Mouse (Mus musculus) limb, embryonic 14.5 days (tissue): Measurements from ENCODE around the gene Amph. TPM values are rescaled to one million over a fixed set of nuclear protein-coding genes. Genes with fewer than 3 reads are reported as not detected.

Experiments used
- ATAC-seq: fragments of 200-750 bp; cut with Nextera tagmentation; 2 replicates; pipeline ENCODE4 v1.8.0; 2017; ENCODE audit warnings: low read depth, moderate number of reproducible peaks, moderate TSS enrichment; ENCODE audit not compliant: low FRiP score
- DNase-seq: peaks from one replicate; pipeline ENCODE4 v3.0.0-alpha.2; 2015; ENCODE audit warnings: low spot score
- H3K27ac ChIP-seq: fragments of 300-500 bp; sonication (generic); replicated peaks from 2 replicates; pipeline ENCODE4 v1.5.1; 2014; ENCODE audit warnings: low read depth, mild to moderate bottlenecking, low read length, moderate library complexity, mixed read lengths
- H3K27me3 ChIP-seq: fragments of 300-500 bp; sonication (generic); 2 replicates; pipeline ENCODE4 v1.6.1; 2014; ENCODE audit warnings: low read length, mixed read lengths; ENCODE audit not compliant: control insufficient read depth, insufficient read depth
- H3K36me3 ChIP-seq: fragments of 300-500 bp; sonication (generic); 2 replicates; pipeline ENCODE4 v1.6.1; 2014; ENCODE audit warnings: mild to moderate bottlenecking, low read length, moderate library complexity, mixed read lengths; ENCODE audit not compliant: control insufficient read depth, insufficient read depth
- H3K4me1 ChIP-seq: fragments of 300-500 bp; sonication (generic); 2 replicates; pipeline ENCODE4 v1.6.1; 2014; ENCODE audit warnings: antibody characterized with exemption, low read length, mixed read lengths; ENCODE audit not compliant: control insufficient read depth, insufficient read depth
- H3K4me2 ChIP-seq: fragments of 300-500 bp; sonication (generic); replicated peaks from 2 replicates; pipeline ENCODE4 v1.6.1; 2014; ENCODE audit warnings: low read depth, mild to moderate bottlenecking, low read length, moderate library complexity; ENCODE audit not compliant: severe bottlenecking
- H3K4me3 ChIP-seq: fragments of 300-500 bp; sonication (generic); replicated peaks from 2 replicates; pipeline ENCODE4 v1.5.1; 2014; ENCODE audit warnings: low read length
- H3K9ac ChIP-seq: fragments of 300-500 bp; sonication (generic); 2 replicates; pipeline ENCODE4 v1.6.1; 2014; ENCODE audit warnings: mild to moderate bottlenecking, low read depth, low read length, moderate library complexity; ENCODE audit not compliant: severe bottlenecking
- H3K9me3 ChIP-seq: fragments of 300-500 bp; sonication (generic); 2 replicates; pipeline ENCODE4 v1.6.1; 2016; ENCODE audit warnings: low read length; ENCODE audit not compliant: control insufficient read depth
- POLR2A ChIP-seq: fragments of 200-500 bp; IDR thresholded peaks from 2 replicates; pipeline ENCODE4 v1.8.0; 2012; ENCODE audit warnings: inconsistent platforms, mild to moderate bottlenecking, moderate library complexity, borderline replicate concordance; ENCODE audit not compliant: insufficient read depth, insufficient read length; ENCODE audit errors: extremely low read depth
- WGBS: fragments of 180-500 bp; shearing (Covaris S2); extraction: QIAGEN DNeasy Blood & Tissue Kit; methylation state at CpG from one replicate; pipeline ENCODE4 v1.1.7; 2014; 5-methylcytosine and 5-hydroxymethylcytosine counted together
- polyA plus RNA-seq, 2 experiments: library from polyadenylated mRNA; depleted of rRNA in 1 of 2; stranded (reverse) in 1 of 2; unstranded in 1 of 2; fragments of >200 nt; fragmentation: Nextera tagmentation in 1 of 2; extraction: Ambion mirVana in 1 of 2; gene quantifications; 2 replicates each; pipeline versions ENCODE4 v1.2.1 to v1.2.3; 2012 to 2014

The Amph gene
- polyA plus RNA-seq, 2 experiments: 1.3 to 2.2 TPM

GRCm38 (mm10) chr13:19195456-19195855 lies 247.5 kb downstream of the Amph start:
- Histone ChIP-seq H3K4me1 (no peaks in the 10 kb centered on the region), H3K36me3 (no peaks in the 10 kb centered on the region), H3K9ac (no peak overlapping the region), H3K27ac (no peak overlapping the region), H3K4me3 (no peak overlapping the region), H3K27me3 (no peaks in the 10 kb centered on the region), H3K9me3 (no peaks in the 10 kb centered on the region), H3K4me2 (no peak overlapping the region)
- DNase-seq (no peak), ATAC-seq (no peak)
- no peak for TF ChIP-seq POLR2A
- 53% methylated on average over 1 of the region's 1 CpGs for WGBS

Other genes with a start within 250 kb of the Amph start
- 35.2 and 39.8 TPM in 2 replicates for gene Vps41, start 230.9 kb upstream of the Amph start, polyA plus RNA-seq (2012; rRNA removed)
- 68.5 and 74.9 TPM in 2 replicates for gene Vps41, start 230.9 kb upstream of the Amph start, polyA plus RNA-seq (2014; fragmentation: Nextera tagmentation; extraction: Ambion mirVana)